Mouse (Mus musculus) embryonic facial prominence, embryonic 15.5 days (tissue): ENCODE results near the gene Rad50. TPM values are rescaled to one million over a fixed set of nuclear protein-coding genes. Genes with fewer than 3 reads are reported as not detected.

Experiments used
- ATAC-seq: fragments of 200-750 bp; cut with Nextera tagmentation; 2 replicates; pipeline ENCODE4 v1.8.0; 2017; ENCODE audit warnings: low read depth, moderate TSS enrichment; ENCODE audit not compliant: insufficient number of reproducible peaks, low FRiP score, low TSS enrichment
- H3K27ac ChIP-seq: fragments of 300-500 bp; sonication (generic); replicated peaks from 2 replicates; pipeline ENCODE4 v1.5.1; 2015; ENCODE audit warnings: mild to moderate bottlenecking, inconsistent platforms
- H3K27me3 ChIP-seq: fragments of 300-500 bp; sonication (generic); 2 replicates; pipeline ENCODE4 v1.6.1; 2015; ENCODE audit warnings: inconsistent platforms
- H3K36me3 ChIP-seq: fragments of 300-500 bp; sonication (generic); 2 replicates; pipeline ENCODE4 v1.6.1; 2015; ENCODE audit warnings: mild to moderate bottlenecking, inconsistent platforms
- H3K4me1 ChIP-seq: fragments of 300-500 bp; sonication (generic); 2 replicates; pipeline ENCODE4 v1.6.1; 2015; ENCODE audit warnings: inconsistent platforms
- H3K4me2 ChIP-seq: fragments of 300-500 bp; sonication (generic); replicated peaks from 2 replicates; pipeline ENCODE4 v1.6.1; 2015; ENCODE audit warnings: mild to moderate bottlenecking, inconsistent platforms
- H3K4me3 ChIP-seq: fragments of 300-500 bp; sonication (generic); replicated peaks from 2 replicates; pipeline ENCODE4 v1.5.1; 2015; ENCODE audit warnings: mild to moderate bottlenecking, inconsistent platforms
- H3K9ac ChIP-seq: fragments of 300-500 bp; sonication (generic); 2 replicates; pipeline ENCODE4 v1.6.1; 2015; ENCODE audit warnings: inconsistent platforms
- H3K9me3 ChIP-seq: fragments of 300-500 bp; sonication (generic); replicated peaks from 2 replicates; pipeline ENCODE4 v1.6.1; 2016; ENCODE audit warnings: inconsistent platforms
- WGBS: fragments of 180-500 bp; shearing (Covaris S2); methylation state at CpG from one replicate; pipeline ENCODE4 v1.1.7; 2015; 5-methylcytosine and 5-hydroxymethylcytosine counted together
- polyA plus RNA-seq: library from polyadenylated mRNA; unstranded; fragments of >200 nt; fragmentation: Nextera tagmentation; extraction: Ambion mirVana; gene quantifications from 2 replicates; pipeline ENCODE4 v1.2.1, GENCODE M21; 2015

Rad50 gene
- polyA plus RNA-seq = 24.6 and 28.8 TPM in 2 replicates

DNA sequence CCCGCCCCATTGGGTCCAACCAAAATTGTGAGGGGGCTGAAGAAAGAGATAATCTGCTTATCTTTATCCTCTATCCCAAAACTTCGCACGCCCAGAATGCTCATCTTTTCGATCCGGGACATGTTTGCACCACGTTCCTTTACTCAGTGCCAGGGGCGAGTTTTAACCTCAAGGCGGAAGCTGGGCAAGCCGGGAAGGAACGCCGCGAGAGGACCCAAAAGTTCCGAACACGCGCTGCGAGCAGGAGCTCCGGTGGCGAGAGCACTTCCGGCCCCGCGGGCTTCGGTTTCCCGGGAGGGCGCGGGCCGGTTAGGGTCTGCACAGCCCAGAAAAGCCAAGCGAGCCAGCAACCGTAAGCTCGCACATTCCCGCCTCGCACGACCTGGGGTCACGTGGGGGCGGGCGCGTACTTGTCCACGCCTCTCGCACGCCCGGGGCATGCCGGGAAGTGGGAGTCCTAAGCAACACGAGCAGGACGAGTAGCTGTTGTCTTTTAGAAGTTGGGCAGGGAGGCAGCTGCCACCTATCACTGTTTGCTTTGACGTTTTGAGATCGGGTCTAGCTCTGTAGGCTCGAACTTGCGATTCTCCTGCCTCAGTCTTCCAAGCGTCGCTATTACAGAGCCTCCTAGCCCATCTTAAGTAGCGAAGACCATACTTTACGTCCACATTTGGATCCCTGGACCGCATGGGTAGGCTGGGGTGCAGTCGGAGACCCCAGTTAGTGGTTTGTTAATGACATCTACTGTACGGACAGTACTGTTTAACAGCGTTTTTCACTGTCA, at the start of gene Rad50:
Rad50 (minus strand) TSS at position 386 of the 784 bp plus-strand sequence.
- Histone ChIP-seq H3K4me2 (peak within 1 kb of the TSS; percentile 89), H3K36me3 (no peaks in the 10 kb centered on the region; the same call in none of the 2 replicates), H3K4me1 (0 out of 2 replicates have a peak, but pooled peaks cover 3% of the 10 kb centered on the region), H3K4me3 (peak within 1 kb of the TSS; percentile 88), H3K27me3 (no peaks in the 10 kb centered on the region), H3K9ac (peak within 1 kb of the TSS; percentile 70), H3K9me3 (no peaks in the 10 kb centered on the region), H3K27ac (peak within 1 kb of the TSS; percentile 89)
- peak; percentile 98 for ATAC-seq
- WGBS = 3% methylated on average over 55 of the region's 55 CpGs

DNA sequence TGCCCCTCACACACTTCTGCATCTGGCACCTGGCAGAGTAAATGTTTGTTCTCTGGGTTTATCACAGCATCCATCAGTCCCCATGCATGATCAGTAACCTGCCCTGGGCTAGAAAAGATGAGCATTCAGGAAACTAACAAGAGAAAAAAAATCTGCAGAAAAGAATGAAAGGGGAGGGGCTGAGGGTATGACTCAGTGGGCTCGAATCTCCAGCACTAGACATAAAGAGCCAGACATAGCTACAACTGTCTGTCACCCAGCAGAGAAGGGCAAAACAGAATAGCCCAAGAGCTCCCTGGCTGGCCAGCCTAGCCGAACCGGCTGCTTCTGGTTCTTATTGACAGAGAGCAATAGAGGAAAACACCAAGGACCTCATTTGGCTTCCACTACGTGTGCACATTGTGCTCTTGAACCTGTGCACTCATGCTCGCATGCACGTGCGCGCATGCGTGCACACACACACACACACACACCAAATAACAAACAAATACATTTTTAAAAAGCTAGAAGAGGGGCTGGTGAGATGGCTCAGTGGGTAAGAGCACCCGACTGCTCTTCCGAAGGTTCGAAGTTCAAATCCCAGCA, 48.0 kb upstream of the Rad50 start:
- H3K27ac ChIP-seq = no peak overlapping the region
- H3K4me1 ChIP-seq = peaks cover 16% of the 10 kb centered on the region
- 79% methylated on average over 12 of the region's 12 CpGs for WGBS
- no peak for ATAC-seq
- H3K4me2 ChIP-seq = no peak overlapping the region
- no peaks in the 10 kb centered on the region for H3K9me3 ChIP-seq
- no peaks in the 10 kb centered on the region for H3K36me3 ChIP-seq
- H3K27me3 ChIP-seq = no peaks in the 10 kb centered on the region
- H3K9ac ChIP-seq = no peak overlapping the region
- H3K4me3 ChIP-seq = no peak overlapping the region

DNA sequence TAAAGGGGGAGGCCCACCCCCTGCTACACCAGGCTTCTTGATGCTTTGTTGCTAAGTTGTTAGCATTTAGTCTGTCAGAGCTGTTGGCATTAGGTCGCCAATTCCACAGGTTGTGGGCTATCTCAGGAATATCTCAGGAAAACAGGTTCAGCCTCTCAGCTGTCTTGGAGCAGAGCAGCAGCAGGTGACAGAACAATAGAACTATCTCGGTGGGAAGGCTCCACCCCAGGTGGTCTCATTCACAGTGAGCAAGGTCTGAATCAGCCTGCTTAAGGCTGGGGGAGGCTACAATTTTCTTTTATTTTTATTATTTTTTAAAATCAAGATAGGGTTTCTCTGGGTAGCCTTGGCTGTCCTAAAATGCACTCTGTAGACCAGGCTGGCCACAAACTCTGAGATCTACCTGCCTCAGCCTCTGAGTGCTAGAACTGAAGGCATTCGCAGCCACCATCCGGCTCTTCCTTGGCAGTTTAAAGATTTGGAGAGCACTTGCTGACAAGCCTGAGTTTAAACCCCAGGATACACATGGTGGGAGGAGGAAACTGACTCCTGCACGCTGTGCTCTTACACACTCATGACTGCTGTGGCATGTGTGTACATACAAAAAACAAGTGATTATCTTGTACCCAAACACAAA, 42.7 kb upstream of the Rad50 start:
- Histone ChIP-seq H3K27ac (no peak overlapping the region), H3K36me3 (no peaks in the 10 kb centered on the region), H3K27me3 (no peaks in the 10 kb centered on the region), H3K4me3 (no peak overlapping the region), H3K9me3 (no peaks in the 10 kb centered on the region), H3K4me2 (no peak overlapping the region), H3K4me1 (no peaks in the 10 kb centered on the region), H3K9ac (no peak overlapping the region)
- WGBS = 49% methylated on average over 5 of the region's 5 CpGs
- no peak for ATAC-seq

DNA sequence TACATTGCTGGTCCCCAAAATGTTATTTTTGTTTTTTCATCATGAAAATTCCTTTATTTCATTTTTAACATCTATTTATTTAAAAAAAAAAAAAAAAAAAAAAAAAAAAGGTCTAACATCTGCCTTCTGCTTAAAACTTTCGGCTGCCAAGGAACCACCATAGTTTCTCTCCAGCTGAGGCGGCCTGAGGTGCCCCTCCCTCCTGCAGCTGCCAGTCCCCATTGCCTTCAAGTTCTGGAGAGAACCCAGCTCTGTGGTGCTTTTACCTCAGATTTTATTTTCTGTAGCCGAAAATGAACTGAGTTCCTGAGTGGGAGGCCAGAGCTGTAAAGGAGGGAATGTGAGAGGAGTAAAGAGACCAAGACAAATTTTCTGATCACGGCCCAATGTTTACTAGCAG, 42.2 kb upstream of the Rad50 start:
- no peak for ATAC-seq
- H3K27me3 ChIP-seq = no peaks in the 10 kb centered on the region
- no peak overlapping the region for H3K27ac ChIP-seq
- 46% methylated on average over 4 of the region's 4 CpGs for WGBS
- H3K36me3 ChIP-seq = no peaks in the 10 kb centered on the region
- H3K4me2 ChIP-seq = no peak overlapping the region
- H3K4me3 ChIP-seq = no peak overlapping the region
- H3K4me1 ChIP-seq = no peaks in the 10 kb centered on the region
- H3K9me3 ChIP-seq = no peaks in the 10 kb centered on the region
- H3K9ac ChIP-seq = no peak overlapping the region

DNA sequence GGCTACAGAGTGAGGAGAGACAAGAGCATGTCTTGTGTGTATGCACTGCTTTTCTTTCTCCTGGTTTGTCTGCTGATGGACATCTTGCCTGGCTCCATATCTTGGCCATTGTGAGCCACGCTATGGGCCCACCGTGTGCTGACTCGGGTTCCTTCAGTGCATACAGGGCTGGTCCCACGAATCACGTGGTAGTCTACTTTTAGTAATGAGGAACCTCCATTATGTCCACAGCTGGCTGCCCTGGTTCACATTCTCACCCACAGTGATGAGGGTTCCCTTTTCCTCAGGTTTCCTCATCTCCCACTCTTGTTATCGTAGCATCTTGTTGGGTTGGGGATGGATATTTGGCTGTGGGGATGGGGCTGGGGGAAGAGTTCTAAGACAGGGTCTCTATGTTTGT, 41.5 kb upstream of the Rad50 start:
- H3K9ac ChIP-seq = no peak overlapping the region
- H3K9me3 ChIP-seq = no peaks in the 10 kb centered on the region
- no peaks in the 10 kb centered on the region for H3K36me3 ChIP-seq
- no peak overlapping the region for H3K27ac ChIP-seq
- 91% methylated on average over 6 of the region's 6 CpGs for WGBS
- no peak for ATAC-seq
- no peak overlapping the region for H3K4me3 ChIP-seq
- H3K4me1 ChIP-seq = no peaks in the 10 kb centered on the region
- H3K4me2 ChIP-seq = no peak overlapping the region
- H3K27me3 ChIP-seq = no peaks in the 10 kb centered on the region

DNA sequence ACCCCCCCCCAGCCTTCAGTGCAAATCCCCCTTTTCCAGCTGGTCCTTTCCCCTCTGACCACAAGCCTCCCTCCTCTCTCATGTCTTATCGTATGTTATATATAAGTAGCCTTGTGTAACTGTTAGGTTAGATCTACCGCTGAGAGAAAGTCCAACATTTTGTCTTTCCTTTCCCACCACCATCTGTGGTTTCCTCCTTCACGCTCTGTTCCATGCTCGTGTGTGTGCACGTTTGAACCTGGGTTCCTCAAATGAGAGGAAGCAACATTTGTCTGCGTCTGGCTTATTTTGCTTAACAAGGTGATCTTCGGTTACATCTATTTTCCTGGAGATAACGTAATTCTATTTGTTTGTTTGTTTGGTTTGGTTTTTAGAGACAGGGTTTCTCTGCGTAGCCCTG, 40.9 kb upstream of the Rad50 start:
- H3K27ac ChIP-seq = no peak overlapping the region
- H3K4me3 ChIP-seq = no peak overlapping the region
- no peak overlapping the region for H3K9ac ChIP-seq
- ATAC-seq = no peak
- no peaks in the 10 kb centered on the region for H3K27me3 ChIP-seq
- H3K9me3 ChIP-seq = no peaks in the 10 kb centered on the region
- no peaks in the 10 kb centered on the region for H3K4me1 ChIP-seq
- WGBS = 79% methylated on average over 9 of the region's 9 CpGs
- no peak overlapping the region for H3K4me2 ChIP-seq
- H3K36me3 ChIP-seq = no peaks in the 10 kb centered on the region

DNA sequence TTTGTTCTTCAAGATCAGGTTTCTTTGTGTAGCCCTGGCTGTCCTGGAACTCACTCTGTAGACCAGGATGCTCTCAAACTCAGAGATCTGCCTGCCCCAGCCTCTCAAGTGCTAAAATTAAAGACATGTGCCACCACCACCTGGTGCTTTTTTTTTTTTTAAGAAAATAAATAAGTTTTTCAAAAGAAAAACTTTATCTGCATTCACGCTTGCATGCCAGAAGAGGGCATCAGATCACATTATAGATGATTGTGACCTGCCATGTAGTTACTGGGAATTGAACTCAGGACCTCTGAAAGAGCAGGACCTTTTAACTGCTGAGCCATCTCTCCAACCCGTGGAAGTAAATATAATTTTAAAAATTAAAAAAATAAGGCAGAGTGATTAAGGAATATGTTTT, 38.1 kb upstream of the Rad50 start:
- H3K36me3 ChIP-seq = no peaks in the 10 kb centered on the region
- no peak overlapping the region for H3K27ac ChIP-seq
- WGBS = 93% methylated on average over 2 of the region's 2 CpGs
- no peaks in the 10 kb centered on the region for H3K9me3 ChIP-seq
- no peak overlapping the region for H3K4me3 ChIP-seq
- no peaks in the 10 kb centered on the region for H3K27me3 ChIP-seq
- ATAC-seq = no peak
- H3K4me2 ChIP-seq = no peak overlapping the region
- no peak overlapping the region for H3K9ac ChIP-seq
- H3K4me1 ChIP-seq = no peaks in the 10 kb centered on the region

DNA sequence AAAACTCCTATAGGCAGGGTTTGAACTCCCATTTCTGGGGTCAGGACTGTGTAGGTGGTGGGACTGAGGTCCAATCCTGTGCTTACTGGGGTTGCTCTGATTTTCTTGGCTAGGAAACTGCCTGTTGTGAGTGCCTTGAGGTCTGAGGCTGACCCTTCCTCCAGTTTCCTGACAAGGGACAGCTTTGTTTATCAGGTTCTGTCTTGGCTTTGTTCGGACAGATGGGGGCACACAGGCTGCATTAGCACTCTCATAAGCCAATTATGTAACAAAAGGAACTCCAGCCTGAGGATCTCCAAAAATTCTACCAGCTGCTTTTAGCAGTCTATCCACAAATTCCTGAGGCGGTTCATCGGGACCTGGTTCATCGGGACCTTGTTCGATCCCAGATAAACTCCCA, 35.2 kb upstream of the Rad50 start:
- no peak overlapping the region for H3K4me2 ChIP-seq
- H3K4me3 ChIP-seq = no peak overlapping the region
- no peak overlapping the region for H3K27ac ChIP-seq
- H3K9ac ChIP-seq = no peak overlapping the region
- no peak for ATAC-seq
- no peaks in the 10 kb centered on the region for H3K27me3 ChIP-seq
- no peaks in the 10 kb centered on the region for H3K4me1 ChIP-seq
- H3K36me3 ChIP-seq = no peaks in the 10 kb centered on the region
- H3K9me3 ChIP-seq = no peaks in the 10 kb centered on the region
- WGBS = 9% methylated on average over 5 of the region's 5 CpGs

DNA sequence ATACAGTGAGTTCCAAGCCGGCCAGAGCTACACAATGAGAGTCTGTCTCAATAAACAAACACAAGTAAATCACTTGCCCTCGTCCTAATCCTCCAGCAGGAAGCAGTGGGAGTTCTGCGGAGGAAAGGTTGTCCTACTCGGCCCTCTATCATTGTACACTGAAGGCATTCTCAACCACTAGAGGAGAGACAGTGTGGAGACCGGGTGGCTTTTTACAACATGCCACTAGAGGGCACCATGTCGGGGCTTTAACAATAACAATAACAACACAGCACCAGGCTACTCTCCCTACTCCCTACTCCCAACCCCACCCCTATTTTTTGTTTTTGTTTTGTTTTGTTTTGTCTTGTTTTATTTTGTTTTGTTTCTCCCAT, 30.4 kb upstream of the Rad50 start:
- Histone ChIP-seq H3K9me3 (no peaks in the 10 kb centered on the region), H3K27ac (no peak overlapping the region), H3K4me1 (no peaks in the 10 kb centered on the region), H3K4me3 (no peak overlapping the region), H3K4me2 (no peak overlapping the region), H3K9ac (no peak overlapping the region), H3K27me3 (no peaks in the 10 kb centered on the region), H3K36me3 (no peaks in the 10 kb centered on the region)
- ATAC-seq = no peak
- 33% methylated on average over 6 of the region's 6 CpGs for WGBS

DNA sequence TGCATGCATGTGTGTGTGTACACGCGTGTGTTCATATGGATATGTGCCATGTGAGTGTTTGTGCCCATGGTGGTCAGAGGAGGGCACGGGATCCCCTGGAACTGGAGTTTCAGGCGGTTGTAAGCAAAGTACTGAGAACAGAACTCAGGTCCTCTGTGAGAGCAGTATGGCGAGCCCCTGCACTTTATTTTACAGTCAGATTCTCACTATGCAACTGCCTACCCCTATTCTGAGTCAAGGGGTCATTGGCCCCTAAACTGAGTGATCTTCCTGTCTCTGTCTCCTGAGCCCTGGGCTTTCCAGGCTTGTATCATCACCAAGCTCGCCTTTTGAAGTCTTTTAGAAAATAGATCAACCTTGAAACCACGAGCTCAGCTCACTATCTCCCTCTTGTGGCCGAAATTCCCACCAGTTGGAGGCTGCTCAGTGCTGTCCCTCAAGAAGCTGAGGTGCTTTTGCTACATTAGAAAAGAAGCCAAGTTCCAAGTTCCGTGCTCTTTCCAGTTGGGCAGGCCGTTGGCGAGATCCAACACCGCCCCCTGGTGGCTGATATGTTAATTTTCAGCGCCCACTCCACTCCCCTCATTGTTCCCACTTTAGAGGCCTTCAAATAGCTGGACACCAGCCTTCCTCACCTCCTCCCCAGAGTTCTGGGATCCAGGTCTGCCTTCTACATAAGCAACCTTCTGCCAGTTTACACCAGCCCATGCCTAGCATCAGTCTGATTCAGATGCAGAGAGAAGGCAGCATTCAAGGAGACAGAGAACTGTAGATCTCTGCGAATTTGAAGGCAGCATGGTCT, 29.9 kb upstream of the Rad50 start:
- H3K27ac ChIP-seq = no peak overlapping the region
- H3K4me3 ChIP-seq = no peak overlapping the region
- WGBS = 48% methylated on average over 14 of the region's 14 CpGs
- H3K9ac ChIP-seq = no peak overlapping the region
- no peaks in the 10 kb centered on the region for H3K4me1 ChIP-seq
- 0 out of 2 replicates have a peak, but pooled peaks have one; percentile 62 for ATAC-seq
- H3K36me3 ChIP-seq = no peaks in the 10 kb centered on the region
- no peaks in the 10 kb centered on the region for H3K9me3 ChIP-seq
- no peaks in the 10 kb centered on the region for H3K27me3 ChIP-seq
- no peak overlapping the region for H3K4me2 ChIP-seq

DNA sequence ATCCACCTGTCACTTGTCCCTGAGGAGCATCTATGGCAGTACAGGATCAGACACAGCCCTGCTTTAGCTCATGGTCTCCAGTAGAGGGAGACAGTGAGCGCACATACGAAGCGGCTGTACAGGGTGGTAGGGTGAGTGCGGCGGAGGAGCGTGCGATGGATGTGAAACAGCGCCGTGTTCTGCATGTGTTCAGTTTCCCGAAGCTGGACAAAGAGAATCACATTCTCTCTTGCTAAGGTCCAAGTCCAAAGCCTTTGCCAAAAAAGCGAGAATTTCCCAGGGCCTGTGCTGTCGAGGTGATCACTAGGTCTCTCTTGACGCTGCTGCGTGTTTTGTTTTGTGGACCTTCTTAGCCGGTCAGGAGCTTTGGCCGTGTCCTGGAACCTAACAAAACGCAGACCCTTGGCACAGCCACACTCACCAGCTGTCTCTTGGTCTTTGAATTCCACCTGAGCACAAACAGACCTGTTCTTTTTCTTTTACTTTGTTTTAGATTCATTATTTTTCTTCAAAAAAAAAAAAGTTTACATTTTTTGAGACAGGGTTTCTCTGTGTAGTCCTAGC, 28.6 kb upstream of the Rad50 start:
- Histone ChIP-seq H3K4me1 (no peaks in the 10 kb centered on the region), H3K4me2 (peak overlapping the region; percentile 41), H3K9me3 (no peaks in the 10 kb centered on the region), H3K27me3 (no peaks in the 10 kb centered on the region), H3K4me3 (peak overlapping the region; percentile 17; the same call in 1 of the 2 replicates), H3K9ac (no peak overlapping the region), H3K36me3 (no peaks in the 10 kb centered on the region), H3K27ac (no peak overlapping the region)
- WGBS = 21% methylated on average over 17 of the region's 17 CpGs
- ATAC-seq = peak; percentile 80; the same call in 1 of the 2 replicates
